Mouse (Mus musculus) thymus, adult 2 months (tissue): ENCODE results near the gene Gna15. TPM values are rescaled to one million over a fixed set of nuclear protein-coding genes. Genes with fewer than 3 reads are reported as not detected.
A peak's percentile ranks its signal among the peaks of the same experiment; 100 is the strongest.

ENCODE experiments used
- DNase-seq: peaks from one replicate; pipeline ENCODE4 v3.0.0; 2021
- H3K27ac ChIP-seq: fragments of 200-500 bp; 2 replicates; pipeline ENCODE4 v1.5.1; 2012; ENCODE audit warnings: low read length, control low read depth; ENCODE audit not compliant: control insufficient read depth, insufficient read depth
- H3K27me3 ChIP-seq: fragments of 200-500 bp; 2 replicates; pipeline ENCODE4 v1.6.1; 2012; ENCODE audit warnings: mild to moderate bottlenecking, low read length, moderate library complexity, mixed read lengths; ENCODE audit not compliant: control insufficient read depth, insufficient read depth
- H3K36me3 ChIP-seq: fragments of 200-500 bp; 2 replicates; pipeline ENCODE4 v1.6.1; 2012; ENCODE audit warnings: mild to moderate bottlenecking, low read length, moderate library complexity; ENCODE audit not compliant: control insufficient read depth, insufficient read depth
- H3K4me1 ChIP-seq: fragments of 200-500 bp; replicated peaks from 2 replicates; pipeline ENCODE4 v1.6.1; 2012; ENCODE audit warnings: low read length; ENCODE audit not compliant: control insufficient read depth, insufficient read depth
- H3K4me3 ChIP-seq: fragments of 200-500 bp; 2 replicates; pipeline ENCODE4 v1.5.1; 2012; ENCODE audit warnings: mild to moderate bottlenecking, low read length, control low read depth, moderate library complexity; ENCODE audit not compliant: control insufficient read depth, insufficient read depth
- CTCF ChIP-seq: fragments of 200-500 bp; IDR thresholded peaks from 2 replicates; pipeline ENCODE4 v1.5.1; 2012; ENCODE audit warnings: mild to moderate bottlenecking, control low read depth, low read length, moderate library complexity, borderline replicate concordance; ENCODE audit not compliant: control insufficient read depth, poor library complexity, insufficient read depth; ENCODE audit errors: extremely low read depth
- POLR2A ChIP-seq: fragments of 200-500 bp; IDR thresholded peaks from 2 replicates; pipeline ENCODE4 v1.6.1; 2012; ENCODE audit warnings: mild to moderate bottlenecking, low read length, control low read depth, moderate library complexity; ENCODE audit not compliant: control insufficient read depth, poor library complexity, insufficient read depth; ENCODE audit errors: extremely low read depth
- WGBS: fragments of 180-500 bp; shearing (Covaris S2); methylation state at CpG from one replicate; pipeline ENCODE4 v1.1.7; 2018; 5-methylcytosine and 5-hydroxymethylcytosine counted together
- polyA plus RNA-seq: library from polyadenylated mRNA; depleted of rRNA; stranded (reverse); fragments of >200 nt; gene quantifications from 2 replicates; pipeline ENCODE4 v1.2.3, GENCODE M21; 2012

Gna15 gene
- polyA plus RNA-seq, 1 experiment: 10.6 TPM

GRCm38 (mm10) chr10:81519227-81519977 lies 4.6 kb downstream of the Gna15 start:
- Histone ChIP-seq H3K36me3 (no peaks in the 10 kb centered on the region), H3K4me3 (no peak overlapping the region), H3K27ac (no peak overlapping the region), H3K4me1 (peaks cover 16% of the 10 kb centered on the region), H3K27me3 (no peaks in the 10 kb centered on the region; the same call in 1 of the 2 replicates)
- TF ChIP-seq POLR2A (no peak), CTCF (no peak)
- WGBS: 22% methylated on average over 6 of the region's 6 CpGs
- DNase-seq: no peak

DNA sequence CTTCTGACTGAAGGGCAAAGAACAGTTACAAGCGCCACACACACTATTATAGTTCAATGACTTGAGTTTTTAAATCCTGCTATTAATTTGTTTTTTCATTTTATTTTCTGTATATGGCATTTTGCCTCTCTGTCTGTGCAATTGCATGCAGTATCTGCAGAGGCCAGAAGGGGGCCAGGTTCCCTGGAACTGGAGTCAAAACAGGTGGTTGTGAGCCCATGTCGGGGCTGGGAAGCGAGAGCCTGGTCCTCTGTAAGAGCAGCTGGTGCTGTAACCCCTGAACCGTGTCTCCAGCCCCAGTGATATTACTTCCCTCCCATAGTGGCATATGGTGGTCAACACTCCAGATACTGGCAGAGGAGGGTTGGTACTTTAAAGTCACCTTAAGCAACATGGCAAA lies 5.5 kb downstream of the Gna15 start:
- H3K4me1 ChIP-seq: peaks cover 10% of the 10 kb centered on the region
- whole genome bisulfite sequencing: 24% methylated on average over 4 of the region's 4 CpGs
- H3K27me3 ChIP-seq: no peaks in the 10 kb centered on the region; the same call in 1 of the 2 replicates
- peak; percentile 85 for DNase-seq
- no peaks in the 10 kb centered on the region for H3K36me3 ChIP-seq
- TF ChIP-seq POLR2A: no peak
- peak; percentile 62; the same call in 1 of the 2 replicates for TF ChIP-seq CTCF
- H3K4me3 ChIP-seq: no peak overlapping the region
- no peak overlapping the region for H3K27ac ChIP-seq

GRCm38 (mm10) chr10:81517227-81517626 lies 6.8 kb downstream of the Gna15 start:
- peaks cover 8% of the 10 kb centered on the region for H3K4me1 ChIP-seq
- 32% methylated on average over 8 of the region's 8 CpGs for WGBS
- H3K27ac ChIP-seq: no peak overlapping the region
- no peaks in the 10 kb centered on the region for H3K36me3 ChIP-seq
- no peak for DNase-seq
- no peak overlapping the region for H3K4me3 ChIP-seq
- no peak for TF ChIP-seq POLR2A
- TF ChIP-seq CTCF: no peak
- H3K27me3 ChIP-seq: no peaks in the 10 kb centered on the region

GRCm38 (mm10) chr10:81513798-81514197 lies 10.2 kb downstream of the Gna15 start:
- 95% methylated on average over 5 of the region's 5 CpGs for WGBS

GRCm38 (mm10) chr10:81510246-81510810 lies 13.7 kb downstream of the Gna15 start:
- Histone ChIP-seq H3K27me3 (no peaks in the 10 kb centered on the region), H3K4me3 (no peak overlapping the region), H3K27ac (peak overlapping the region; percentile 63; the same call in 1 of the 2 replicates), H3K36me3 (no peaks in the 10 kb centered on the region), H3K4me1 (peaks cover 22% of the 10 kb centered on the region)
- DNase-seq: no peak
- no peak for TF ChIP-seq CTCF
- TF ChIP-seq POLR2A: no peak
- WGBS: 53% methylated on average over 14 of the region's 14 CpGs

More at GRCm38 (mm10) chr10:81513798-81514197, 10.2 kb downstream of the Gna15 start:
- Histone ChIP-seq H3K27ac (no peak overlapping the region), H3K36me3 (no peaks in the 10 kb centered on the region), H3K27me3 (no peaks in the 10 kb centered on the region), H3K4me1 (peaks cover 18% of the 10 kb centered on the region), H3K4me3 (no peak overlapping the region)
- TF ChIP-seq CTCF (no peak), POLR2A (no peak)
- no peak for DNase-seq

GRCm38 (mm10) chr10:81507691-81508489 lies 16.1 kb downstream of the Gna15 start:
- no peak for DNase-seq
- Histone ChIP-seq H3K4me1 (peaks cover 23% of the 10 kb centered on the region), H3K27me3 (no peaks in the 10 kb centered on the region), H3K4me3 (no peak overlapping the region), H3K27ac (no peak overlapping the region), H3K36me3 (no peaks in the 10 kb centered on the region)
- TF ChIP-seq CTCF (no peak), POLR2A (no peak)
- 79% methylated on average over 13 of the region's 13 CpGs for WGBS
